Mouse (Mus musculus) liver, postnatal 0 days (tissue): ENCODE data around the gene Dlg1. TPM values are rescaled to one million over a fixed set of nuclear protein-coding genes. Genes with fewer than 3 reads are reported as not detected.

Experiments
- ATAC-seq: fragments of 200-750 bp; cut with Nextera tagmentation; 2 replicates; pipeline ENCODE4 v1.8.0; 2017; ENCODE audit warnings: mild to moderate bottlenecking, moderate library complexity
- DNase-seq: peaks from one replicate; pipeline ENCODE4 v3.0.0-alpha.2; 2016
- H3K27ac ChIP-seq: fragments of 300-500 bp; sonication (generic); 2 replicates; pipeline ENCODE4 v1.5.1; 2014; ENCODE audit warnings: antibody characterized with exemption, moderate library complexity, mild to moderate bottlenecking, low read depth
- H3K27me3 ChIP-seq: fragments of 300-500 bp; sonication (generic); 2 replicates; pipeline ENCODE4 v1.6.1; 2014; ENCODE audit warnings: low read length, control low read depth, mixed read lengths; ENCODE audit not compliant: insufficient read depth
- H3K36me3 ChIP-seq: fragments of 300-500 bp; sonication (generic); replicated peaks from 2 replicates; pipeline ENCODE4 v1.6.1; 2014; ENCODE audit warnings: mild to moderate bottlenecking, control low read depth, low read length, moderate library complexity, mixed read lengths; ENCODE audit not compliant: insufficient read depth
- H3K4me1 ChIP-seq: fragments of 300-500 bp; sonication (generic); 2 replicates; pipeline ENCODE4 v1.6.1; 2014; ENCODE audit warnings: antibody characterized with exemption, mild to moderate bottlenecking, control low read depth; ENCODE audit not compliant: insufficient read depth
- H3K4me2 ChIP-seq: fragments of 300-500 bp; sonication (generic); 2 replicates; pipeline ENCODE4 v1.6.1; 2014; ENCODE audit warnings: low read depth, mild to moderate bottlenecking, low read length, moderate library complexity, mixed read lengths
- H3K4me3 ChIP-seq: fragments of 300-500 bp; sonication (generic); 2 replicates; pipeline ENCODE4 v1.5.1; 2014; ENCODE audit warnings: low read depth, low read length
- H3K9ac ChIP-seq: fragments of 300-500 bp; sonication (generic); replicated peaks from 2 replicates; pipeline ENCODE4 v1.6.1; 2014; ENCODE audit warnings: mild to moderate bottlenecking, moderate library complexity
- H3K9me3 ChIP-seq: fragments of 300-500 bp; sonication (generic); 2 replicates; pipeline ENCODE4 v1.6.1; 2016; ENCODE audit warnings: mild to moderate bottlenecking, control low read depth, low read length, mixed read lengths
- CTCF ChIP-seq: sonication (generic); IDR thresholded peaks from 2 replicates; pipeline ENCODE4 v1.5.1; 2016; ENCODE audit warnings: antibody characterized with exemption, low read depth
- EP300 ChIP-seq: IDR thresholded peaks from 2 replicates; pipeline ENCODE4 v1.6.1; 2016; ENCODE audit warnings: antibody characterized with exemption, low read depth, mild to moderate bottlenecking
- WGBS: fragments of 180-500 bp; shearing (Covaris S2); extraction: QIAGEN DNeasy Blood & Tissue Kit; methylation state at CpG from one replicate; pipeline ENCODE4 v1.1.7; 2014; ENCODE audit not compliant: insufficient replicate concordance; 5-methylcytosine and 5-hydroxymethylcytosine counted together
- polyA plus RNA-seq: library from polyadenylated mRNA; unstranded; fragments of >200 nt; fragmentation: Nextera tagmentation; extraction: Ambion mirVana; gene quantifications from 2 replicates; pipeline ENCODE4 v1.2.1, GENCODE M21; 2015

Dlg1 gene
- polyA plus RNA-seq, 1 experiment from 2014 or later = 5.6 TPM

- no peak overlapping the region for H3K9ac ChIP-seq
- H3K4me3 ChIP-seq = no peak overlapping the region
- 0 out of 2 replicates have a peak, but pooled peaks cover 4% of the 10 kb centered on the region for H3K4me1 ChIP-seq
- H3K9me3 ChIP-seq = no peaks in the 10 kb centered on the region
- WGBS = 96% methylated on average over 1 of the region's 1 CpGs
- no peaks in the 10 kb centered on the region for H3K27me3 ChIP-seq
- H3K4me2 ChIP-seq = no peak overlapping the region
- TF ChIP-seq CTCF = no peak
- no peak for TF ChIP-seq EP300
- no peak for DNase-seq
- no peaks in the 10 kb centered on the region for H3K36me3 ChIP-seq
- ATAC-seq = no peak
- H3K27ac ChIP-seq = no peak overlapping the region
These were observed 40.9 kb upstream of the Dlg1 start for GRCm38 (mm10) chr16:31622356-31622755.

- DNase-seq = no peak
These were observed 40.1 kb upstream of the Dlg1 start for GRCm38 (mm10) chr16:31623136-31623535.

GRCm38 (mm10) chr16:31624749-31625148 lies 38.5 kb upstream of the Dlg1 start:
- TF ChIP-seq CTCF (no peak), EP300 (no peak)
- H3K9me3 ChIP-seq = no peaks in the 10 kb centered on the region

More at GRCm38 (mm10) chr16:31623136-31623535, 40.1 kb upstream of the Dlg1 start:
- no peak overlapping the region for H3K27ac ChIP-seq
- H3K9ac ChIP-seq = no peak overlapping the region
- H3K4me2 ChIP-seq = no peak overlapping the region
- H3K9me3 ChIP-seq = no peaks in the 10 kb centered on the region
- no peak for ATAC-seq
- no peaks in the 10 kb centered on the region for H3K36me3 ChIP-seq
- no peaks in the 10 kb centered on the region for H3K27me3 ChIP-seq
- 0 out of 2 replicates have a peak, but pooled peaks cover under 1% of the 10 kb centered on the region for H3K4me1 ChIP-seq
- no peak for TF ChIP-seq CTCF
- TF ChIP-seq EP300 = no peak
- WGBS = 85% methylated on average over 6 of the region's 6 CpGs
- no peak overlapping the region for H3K4me3 ChIP-seq

GRCm38 (mm10) chr16:31626331-31626730 lies 36.9 kb upstream of the Dlg1 start:
- H3K4me1 ChIP-seq = no peaks in the 10 kb centered on the region
- DNase-seq (no peak), ATAC-seq (no peak)
- no peak overlapping the region for H3K27ac ChIP-seq
- WGBS = 73% methylated on average over 6 of the region's 6 CpGs
- H3K4me2 ChIP-seq = no peak overlapping the region
- H3K36me3 ChIP-seq = no peaks in the 10 kb centered on the region
- H3K9ac ChIP-seq = no peak overlapping the region
- TF ChIP-seq CTCF = no peak
- TF ChIP-seq EP300 = no peak
- H3K27me3 ChIP-seq = no peaks in the 10 kb centered on the region
- no peaks in the 10 kb centered on the region for H3K9me3 ChIP-seq
- no peak overlapping the region for H3K4me3 ChIP-seq

More at GRCm38 (mm10) chr16:31624749-31625148, 38.5 kb upstream of the Dlg1 start:
- H3K4me2 ChIP-seq = no peak overlapping the region
- H3K9ac ChIP-seq = no peak overlapping the region
- WGBS = 52% methylated on average over 1 of the region's 1 CpGs
- no peaks in the 10 kb centered on the region for H3K4me1 ChIP-seq
- H3K27me3 ChIP-seq = no peaks in the 10 kb centered on the region
- H3K36me3 ChIP-seq = no peaks in the 10 kb centered on the region
- ATAC-seq (0 out of 2 replicates have a peak, but pooled peaks have one; percentile 51), DNase-seq (no peak)
- no peak overlapping the region for H3K4me3 ChIP-seq
- H3K27ac ChIP-seq = no peak overlapping the region

- H3K9ac ChIP-seq = no peak overlapping the region
- DNase-seq = no peak
- H3K4me3 ChIP-seq = no peak overlapping the region
- TF ChIP-seq EP300 = no peak
- TF ChIP-seq CTCF = no peak
- ATAC-seq = no peak
- H3K4me2 ChIP-seq = no peak overlapping the region
- no peaks in the 10 kb centered on the region for H3K36me3 ChIP-seq
- no peaks in the 10 kb centered on the region for H3K27me3 ChIP-seq
- 91% methylated on average over 4 of the region's 4 CpGs for WGBS
- H3K9me3 ChIP-seq = no peaks in the 10 kb centered on the region
- H3K27ac ChIP-seq = no peak overlapping the region
- H3K4me1 ChIP-seq = no peaks in the 10 kb centered on the region
These were observed 32.9 kb upstream of the Dlg1 start for GRCm38 (mm10) chr16:31630381-31630780.

- Histone ChIP-seq H3K4me2 (no peak overlapping the region), H3K9me3 (no peaks in the 10 kb centered on the region), H3K27me3 (no peaks in the 10 kb centered on the region), H3K4me1 (no peaks in the 10 kb centered on the region), H3K36me3 (no peaks in the 10 kb centered on the region), H3K9ac (no peak overlapping the region), H3K4me3 (no peak overlapping the region), H3K27ac (no peak overlapping the region)
- TF ChIP-seq CTCF (no peak), EP300 (no peak)
- DNase-seq (no peak), ATAC-seq (no peak)
- 77% methylated on average over 3 of the region's 3 CpGs for WGBS
These were observed 32.2 kb upstream of the Dlg1 start for GRCm38 (mm10) chr16:31631046-31631445.

- 90% methylated on average over 4 of the region's 4 CpGs for WGBS
- Histone ChIP-seq H3K9me3 (no peaks in the 10 kb centered on the region), H3K27ac (no peak overlapping the region), H3K27me3 (no peaks in the 10 kb centered on the region), H3K4me3 (no peak overlapping the region), H3K4me1 (no peaks in the 10 kb centered on the region), H3K4me2 (no peak overlapping the region), H3K36me3 (no peaks in the 10 kb centered on the region), H3K9ac (no peak overlapping the region)
- DNase-seq (no peak), ATAC-seq (no peak)
- TF ChIP-seq CTCF (no peak), EP300 (no peak)
These were observed 28.9 kb upstream of the Dlg1 start for GRCm38 (mm10) chr16:31634371-31634770.
